Mouse (Mus musculus): ENCODE measurements around the gene Lzic. TPM values are rescaled to one million over a fixed set of nuclear protein-coding genes. Genes with fewer than 3 reads are reported as not detected.
A peak's percentile ranks its signal among the peaks of the same experiment; 100 is the strongest.
"Not testable (repeated sequence)": the region's sequence is repeated elsewhere in the genome, so short reads cannot be mapped to it uniquely, and the experiment has no call there.

Lzic gene
- polyA plus RNA-seq, 1 experiment from 2014 or later: 47.1 TPM

- Histone ChIP-seq H3K36me3 (no peaks in the 10 kb centered on the region), H3K27ac (no peak overlapping the region), H3K4me2 (no peak overlapping the region), H3K9ac (no peak overlapping the region), H3K9me3 (replicated peaks) (no peaks in the 10 kb centered on the region), H3K4me1 (0 out of 2 replicates have a peak, but pooled peaks cover 3% of the 10 kb centered on the region), H3K27me3 (no peaks in the 10 kb centered on the region), H3K4me3 (replicated peaks) (no peak overlapping the region)
- no peak for ATAC-seq (replicated peaks; ENCODE audit: low FRiP score)
- WGBS: 74% methylated on average over 6 of the region's 6 CpGs
These were observed 27.1 kb upstream of the Lzic start for GRCm38 (mm10) chr4:149457831-149458430.

DNA sequence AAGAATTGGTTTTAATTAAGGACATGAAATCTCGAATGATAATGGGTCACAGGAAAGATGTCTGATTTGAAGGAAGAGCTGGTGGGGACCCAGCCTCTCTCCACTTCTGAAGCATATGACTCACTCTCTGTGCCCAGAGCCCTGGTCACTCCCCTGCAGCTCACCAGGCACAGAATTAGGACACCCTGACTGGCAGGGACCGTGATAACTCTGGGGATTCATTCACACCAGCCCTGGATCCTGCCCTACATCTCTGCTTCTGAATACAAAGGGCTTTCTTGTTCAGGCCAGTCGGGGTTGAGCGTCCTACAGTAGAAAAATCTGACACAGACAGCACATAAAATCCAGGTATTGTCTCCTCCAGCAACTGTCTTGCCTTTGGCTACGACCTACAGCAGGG lies 26.5 kb upstream of the Lzic start:
- no peaks in the 10 kb centered on the region for H3K9me3 ChIP-seq (replicated peaks)
- ATAC-seq (replicated peaks; ENCODE audit: low FRiP score): no peak
- no peak overlapping the region for H3K4me2 ChIP-seq
- no peak overlapping the region for H3K4me3 ChIP-seq (replicated peaks)
- no peak overlapping the region for H3K27ac ChIP-seq
- no peaks in the 10 kb centered on the region for H3K27me3 ChIP-seq
- no peaks in the 10 kb centered on the region for H3K36me3 ChIP-seq
- 77% methylated on average over 5 of the region's 5 CpGs for WGBS
- 0 out of 2 replicates have a peak, but pooled peaks cover 3% of the 10 kb centered on the region for H3K4me1 ChIP-seq
- H3K9ac ChIP-seq: no peak overlapping the region

DNA sequence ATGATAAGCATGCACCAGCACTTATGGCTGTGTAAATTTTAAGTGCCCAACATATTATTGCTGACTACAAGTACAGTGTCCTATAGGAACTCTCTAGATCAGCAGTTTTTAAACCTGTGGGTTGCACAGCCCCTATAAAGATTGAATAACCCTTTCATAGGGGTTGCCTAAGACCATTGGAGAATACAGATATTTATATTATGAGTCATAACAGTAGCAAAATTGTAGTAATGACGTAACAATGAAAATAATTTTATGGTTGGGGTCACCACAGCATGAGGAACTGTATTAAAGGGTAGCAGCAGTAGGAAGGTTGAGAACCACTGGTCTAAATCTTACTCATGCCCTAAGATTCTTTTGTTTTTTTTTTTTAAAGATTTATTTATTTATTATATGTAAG lies 25.6 kb upstream of the Lzic start:
- no peak for ATAC-seq (replicated peaks; ENCODE audit: low FRiP score)
- 78% methylated on average over 1 of the region's 1 CpGs for WGBS
- no peak overlapping the region for H3K27ac ChIP-seq
- H3K36me3 ChIP-seq: no peaks in the 10 kb centered on the region
- H3K4me2 ChIP-seq: no peak overlapping the region
- no peak overlapping the region for H3K9ac ChIP-seq
- H3K4me1 ChIP-seq: 0 out of 2 replicates have a peak, but pooled peaks cover 3% of the 10 kb centered on the region
- H3K9me3 ChIP-seq (replicated peaks): no peaks in the 10 kb centered on the region
- H3K27me3 ChIP-seq: no peaks in the 10 kb centered on the region
- no peak overlapping the region for H3K4me3 ChIP-seq (replicated peaks)

DNA sequence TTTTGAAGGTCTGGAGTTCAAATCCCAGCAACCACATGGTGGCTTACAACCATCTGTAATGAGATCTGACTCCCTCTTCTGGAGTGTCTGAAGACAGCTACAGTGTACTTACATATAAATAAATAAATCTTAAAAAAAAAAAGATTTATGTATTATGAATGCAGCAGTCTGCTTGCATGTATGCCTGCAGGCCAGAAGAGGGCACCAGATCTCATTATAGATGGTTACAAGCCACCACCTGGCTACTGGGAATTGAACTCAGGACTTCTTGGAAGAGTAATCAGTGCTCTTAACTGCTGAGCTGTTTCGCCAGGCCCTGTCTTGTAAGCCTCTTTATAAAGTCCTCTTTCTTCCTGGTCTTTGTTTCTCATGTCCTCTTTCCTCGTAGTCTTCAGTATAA lies 24.6 kb upstream of the Lzic start:
- not testable (repeated sequence) for H3K9me3 ChIP-seq (replicated peaks); H3K9ac ChIP-seq; H3K27ac ChIP-seq; H3K4me1 ChIP-seq; H3K4me3 ChIP-seq (replicated peaks); ATAC-seq (replicated peaks; ENCODE audit: low FRiP score); H3K36me3 ChIP-seq; H3K27me3 ChIP-seq; H3K4me2 ChIP-seq
- WGBS: 94% methylated on average over 2 of the region's 2 CpGs

GRCm38 (mm10) chr4:149461579-149462304 lies 23.3 kb upstream of the Lzic start:
- Histone ChIP-seq H3K27ac (no peak overlapping the region), H3K4me3 (replicated peaks) (no peak overlapping the region), H3K27me3 (no peaks in the 10 kb centered on the region), H3K9ac (no peak overlapping the region), H3K4me1 (0 out of 2 replicates have a peak, but pooled peaks cover 3% of the 10 kb centered on the region), H3K4me2 (no peak overlapping the region), H3K9me3 (replicated peaks) (no peaks in the 10 kb centered on the region), H3K36me3 (no peaks in the 10 kb centered on the region)
- no peak for ATAC-seq (replicated peaks; ENCODE audit: low FRiP score)
- 61% methylated on average over 6 of the region's 7 CpGs for WGBS

DNA sequence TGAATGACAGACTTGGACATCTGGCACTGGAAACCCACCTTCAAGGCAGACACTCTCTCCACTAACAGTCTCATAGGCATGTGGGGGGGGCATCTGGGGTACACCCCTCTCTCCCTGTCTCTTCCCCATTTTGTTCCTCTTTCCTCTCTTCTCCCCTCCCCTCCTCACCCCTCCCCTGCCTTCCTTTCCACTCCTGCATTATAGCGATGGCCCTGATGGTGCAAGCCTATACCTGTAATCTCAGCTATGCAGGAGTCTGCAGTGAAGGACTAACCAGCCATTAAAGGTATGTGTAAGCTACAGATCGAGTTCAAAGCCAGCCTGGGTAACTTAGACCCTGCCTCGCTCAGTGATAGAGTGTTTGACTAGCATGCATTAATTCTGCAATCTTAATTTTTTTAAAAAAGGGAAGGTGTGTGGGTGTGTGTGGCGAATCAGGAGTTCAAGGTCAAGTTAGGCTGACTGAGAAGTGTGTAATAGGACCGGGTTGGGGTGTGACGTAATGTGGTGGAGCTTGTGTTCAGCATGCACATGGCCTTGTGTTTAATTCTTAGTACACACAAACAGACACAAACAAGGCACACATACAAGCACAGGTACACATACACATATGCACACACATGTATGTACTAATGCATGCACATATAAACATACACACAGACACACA lies 22.6 kb upstream of the Lzic start:
- H3K27ac ChIP-seq: no peak overlapping the region
- no peaks in the 10 kb centered on the region for H3K27me3 ChIP-seq
- no peak overlapping the region for H3K9ac ChIP-seq
- 75% methylated on average over 6 of the region's 6 CpGs for WGBS
- 0 out of 2 replicates have a peak, but pooled peaks cover 3% of the 10 kb centered on the region for H3K4me1 ChIP-seq
- H3K4me2 ChIP-seq: no peak overlapping the region
- no peak overlapping the region for H3K4me3 ChIP-seq (replicated peaks)
- H3K9me3 ChIP-seq (replicated peaks): no peaks in the 10 kb centered on the region
- no peak for ATAC-seq (replicated peaks; ENCODE audit: low FRiP score)
- H3K36me3 ChIP-seq: peaks cover 2% of the 10 kb centered on the region; the same call in 1 of the 2 replicates

DNA sequence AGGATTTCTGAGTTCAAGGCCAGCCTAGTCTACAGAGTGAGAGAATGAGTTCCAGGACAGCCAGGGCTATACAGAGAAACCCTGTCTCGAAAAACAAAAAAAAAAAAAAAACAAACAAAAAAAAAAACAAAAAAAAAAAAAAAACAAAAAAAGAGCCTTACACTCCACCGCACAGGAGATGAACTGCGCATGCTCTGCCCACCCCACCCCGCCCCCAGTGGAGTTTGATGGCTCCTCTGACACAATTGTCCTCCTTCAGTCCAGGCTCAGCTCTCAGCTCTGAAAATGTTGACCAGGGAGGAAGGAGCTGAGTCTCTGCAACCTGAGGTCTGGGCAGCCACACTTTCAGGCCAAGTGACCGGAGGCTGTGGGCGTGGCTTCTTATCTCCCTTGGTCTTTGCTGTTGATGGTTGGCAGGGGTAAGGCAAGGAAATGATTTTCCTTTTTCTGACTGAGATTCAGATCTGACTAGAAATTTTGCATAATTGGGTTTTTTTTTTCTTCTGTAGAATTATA lies 21.5 kb upstream of the Lzic start:
- 64% methylated on average over 6 of the region's 6 CpGs for WGBS
- Histone ChIP-seq H3K9me3 (replicated peaks) (no peaks in the 10 kb centered on the region), H3K27me3 (no peaks in the 10 kb centered on the region), H3K9ac (no peak overlapping the region), H3K4me2 (no peak overlapping the region), H3K27ac (0 out of 2 replicates have a peak overlapping the region, but pooled peaks have one; percentile 41), H3K36me3 (peaks cover 10% of the 10 kb centered on the region; the same call in 1 of the 2 replicates), H3K4me1 (no peaks in the 10 kb centered on the region), H3K4me3 (replicated peaks) (no peak overlapping the region)
- no peak for ATAC-seq (replicated peaks; ENCODE audit: low FRiP score)

DNA sequence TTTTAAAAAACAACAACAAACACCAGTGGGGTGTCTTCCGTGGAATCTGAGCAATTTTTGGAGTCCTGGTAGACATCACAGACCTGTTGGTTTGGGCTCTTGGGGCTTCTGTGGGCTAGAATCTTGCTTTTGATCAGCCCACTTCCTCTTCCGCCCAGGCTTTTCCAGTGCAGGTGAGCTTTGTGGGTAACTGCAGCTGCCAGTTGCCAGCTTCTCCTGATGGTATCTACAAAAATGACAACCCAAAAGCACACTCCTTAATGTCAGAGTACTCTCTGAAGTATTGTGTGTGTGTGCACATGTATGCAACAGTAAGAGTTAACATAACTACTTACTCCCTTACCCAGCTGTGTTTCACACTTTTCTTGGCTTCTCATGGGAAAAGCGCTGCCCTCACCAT lies 15.5 kb upstream of the Lzic start:
- Histone ChIP-seq H3K9me3 (replicated peaks) (no peaks in the 10 kb centered on the region), H3K36me3 (peaks cover 44% of the 10 kb centered on the region), H3K4me1 (no peaks in the 10 kb centered on the region), H3K4me3 (replicated peaks) (no peak overlapping the region), H3K4me2 (no peak overlapping the region), H3K27me3 (no peaks in the 10 kb centered on the region), H3K27ac (no peak overlapping the region), H3K9ac (no peak overlapping the region)
- no peak for ATAC-seq (replicated peaks; ENCODE audit: low FRiP score)
- WGBS: 97% methylated on average over 3 of the region's 3 CpGs

- ATAC-seq (replicated peaks; ENCODE audit: low FRiP score): no peak
- Histone ChIP-seq H3K36me3 (peaks cover 21% of the 10 kb centered on the region), H3K9ac (no peak overlapping the region), H3K27me3 (no peaks in the 10 kb centered on the region), H3K4me2 (no peak overlapping the region), H3K4me3 (replicated peaks) (no peak overlapping the region), H3K4me1 (no peaks in the 10 kb centered on the region), H3K9me3 (replicated peaks) (no peaks in the 10 kb centered on the region), H3K27ac (no peak overlapping the region)
- WGBS: 65% methylated on average over 7 of the region's 7 CpGs
These were observed 9.9 kb upstream of the Lzic start for GRCm38 (mm10) chr4:149475096-149475495.

DNA sequence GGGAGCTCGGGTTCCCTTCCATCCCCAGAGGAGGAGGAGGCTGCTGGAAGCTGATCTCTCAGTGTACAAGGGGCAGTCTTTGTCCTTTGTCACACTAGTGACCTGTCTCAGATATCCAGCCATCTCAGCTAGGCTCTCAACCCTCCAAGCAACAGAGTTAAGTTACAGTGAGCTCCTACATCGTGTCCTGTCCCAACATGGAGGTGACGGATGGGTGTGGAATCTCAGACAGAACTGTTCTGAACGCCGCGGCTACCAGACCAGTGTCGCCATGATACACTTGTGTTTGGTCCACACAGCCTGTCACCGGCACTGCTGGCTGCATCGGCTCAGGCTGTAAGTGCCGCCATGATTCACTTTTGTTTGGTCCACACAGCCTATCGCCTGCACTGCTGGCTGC lies 8.0 kb upstream of the Lzic start, which contains the start of gene Tmem274:
TSS of gene Tmem274 (plus strand) at position 301 of the 400 bp plus-strand sequence.
- no peak within 1 kb of the TSS for H3K27ac ChIP-seq
- H3K4me1 ChIP-seq: no peaks in the 10 kb centered on the region
- no peaks in the 10 kb centered on the region for H3K9me3 ChIP-seq (replicated peaks)
- H3K4me2 ChIP-seq: no peak within 1 kb of the TSS
- H3K9ac ChIP-seq: no peak within 1 kb of the TSS
- no peaks in the 10 kb centered on the region for H3K27me3 ChIP-seq
- ATAC-seq (replicated peaks; ENCODE audit: low FRiP score): no peak
- 73% methylated on average over 11 of the region's 11 CpGs for WGBS
- H3K4me3 ChIP-seq (replicated peaks): no peak within 1 kb of the TSS
- H3K36me3 ChIP-seq: peaks cover 19% of the 10 kb centered on the region

DNA sequence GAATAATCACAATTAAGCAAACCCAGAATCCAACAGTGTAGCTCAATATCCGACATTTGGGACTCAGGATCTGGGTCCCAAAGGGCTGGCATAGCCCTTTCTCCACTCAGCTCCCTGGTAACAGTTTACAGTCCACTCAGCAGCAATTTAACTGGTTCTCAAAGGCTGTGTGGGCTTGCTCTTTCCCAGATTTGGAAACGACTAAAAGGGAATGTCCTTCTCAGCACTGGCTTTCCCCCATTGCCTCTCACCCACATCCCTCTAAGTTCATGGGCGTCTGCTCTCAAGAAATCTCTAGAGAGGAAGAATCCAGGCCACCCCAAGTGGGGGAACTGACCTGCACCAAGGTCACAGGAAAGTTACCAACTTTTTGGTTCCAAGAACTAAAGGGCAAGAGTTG lies 463 bp upstream of the Lzic start:
- Histone ChIP-seq H3K4me2 (peak overlapping the region; percentile 83), H3K4me3 (replicated peaks) (peak overlapping the region; percentile 82), H3K27ac (peak overlapping the region; percentile 84), H3K9ac (peak overlapping the region; percentile 72), H3K4me1 (peaks cover 18% of the 10 kb centered on the region), H3K9me3 (replicated peaks) (no peaks in the 10 kb centered on the region), H3K27me3 (no peaks in the 10 kb centered on the region), H3K36me3 (peaks cover 30% of the 10 kb centered on the region)
- 0 out of 2 replicates have a peak, but pooled peaks have one; percentile 9 for ATAC-seq (replicated peaks; ENCODE audit: low FRiP score)
- 55% methylated on average over 3 of the region's 3 CpGs for WGBS

DNA sequence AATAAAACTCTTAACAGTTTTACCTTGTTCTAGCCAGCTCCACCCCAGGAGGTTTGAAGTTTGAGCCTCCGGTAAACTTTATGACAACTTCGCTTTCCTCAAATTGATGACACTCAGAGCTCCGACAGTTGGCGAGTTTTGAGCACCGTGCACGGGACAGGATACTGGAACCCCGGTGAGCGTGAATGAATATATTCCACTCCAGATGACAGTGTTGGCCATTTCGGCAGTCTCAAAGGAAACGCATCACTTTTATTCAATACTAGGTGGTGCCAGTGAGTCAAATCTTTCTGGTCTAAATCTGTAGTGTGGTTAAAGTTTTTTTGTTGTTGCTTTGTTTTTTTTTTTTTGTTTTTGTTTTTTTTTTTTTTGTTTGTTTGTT lies 787 bp downstream of the Lzic start:
- WGBS: 0% methylated on average over 10 of the region's 10 CpGs
- Histone ChIP-seq H3K36me3 (peaks cover 40% of the 10 kb centered on the region), H3K9me3 (replicated peaks) (no peaks in the 10 kb centered on the region), H3K4me3 (replicated peaks) (peak overlapping the region; percentile 82), H3K27me3 (no peaks in the 10 kb centered on the region), H3K27ac (peak overlapping the region; percentile 84), H3K9ac (peak overlapping the region; percentile 72), H3K4me1 (peaks cover 18% of the 10 kb centered on the region), H3K4me2 (peak overlapping the region; percentile 83)
- ATAC-seq (replicated peaks; ENCODE audit: low FRiP score): peak; percentile 20; the same call in 1 of the 2 replicates
